Mouse (Mus musculus): Measurements from ENCODE around the gene Napsa.

Gene Napsa

DNA sequence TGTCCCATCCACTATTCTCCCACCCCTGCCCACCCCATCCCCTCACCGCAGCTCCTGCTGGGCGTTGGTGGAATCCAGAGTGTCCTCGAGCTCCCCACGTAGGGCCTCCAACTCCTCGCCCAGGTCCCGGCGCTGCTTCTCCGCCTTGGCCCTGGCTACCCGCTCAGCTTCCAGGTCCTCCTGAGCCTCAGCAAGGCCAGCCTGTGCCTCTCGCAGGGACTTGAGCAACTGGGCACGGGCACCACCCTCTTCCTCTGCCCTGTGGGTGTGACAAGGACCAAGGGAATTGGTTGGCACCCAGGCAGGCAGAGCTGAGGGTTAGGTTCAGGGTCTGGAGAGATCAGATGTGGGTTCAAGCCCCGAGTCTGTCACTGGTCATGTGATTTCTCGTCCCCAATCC, 54.8 kb downstream of the Napsa start:
- ATAC-seq (ENCODE audit: low TSS enrichment): no peak

DNA sequence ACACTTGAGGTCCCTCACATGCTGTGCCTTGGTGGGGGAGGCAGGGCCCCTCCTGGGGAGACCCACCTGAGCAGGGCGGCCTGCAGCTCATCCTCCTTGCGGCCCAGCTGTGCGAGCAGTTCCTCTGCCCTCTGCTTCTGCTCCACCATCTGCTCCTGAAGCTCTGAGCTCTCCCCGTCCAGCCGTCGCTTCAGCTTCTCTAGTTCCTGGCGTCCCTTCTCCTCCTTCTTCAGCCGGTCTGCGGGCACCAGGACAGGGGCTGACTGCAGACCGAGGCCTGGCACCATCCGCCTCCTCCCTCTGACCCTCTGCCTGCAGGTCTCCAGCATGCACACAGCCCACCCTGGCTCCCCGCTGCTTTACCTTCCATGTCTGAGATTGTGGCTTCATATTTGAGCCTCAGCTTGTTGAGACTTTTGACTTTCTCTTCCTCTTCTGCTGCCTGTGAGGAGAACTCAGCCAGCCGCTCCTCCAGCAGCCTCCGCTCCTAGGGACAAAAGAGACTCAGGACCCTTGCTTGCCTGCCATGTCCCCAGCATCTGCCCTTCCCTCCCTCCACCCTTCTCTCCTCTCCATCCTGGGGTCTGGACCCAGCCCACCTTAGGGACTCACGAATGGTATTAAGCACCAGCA, 56.3 kb downstream of the Napsa start:
- ATAC-seq (ENCODE audit: low TSS enrichment): no peak

DNA sequence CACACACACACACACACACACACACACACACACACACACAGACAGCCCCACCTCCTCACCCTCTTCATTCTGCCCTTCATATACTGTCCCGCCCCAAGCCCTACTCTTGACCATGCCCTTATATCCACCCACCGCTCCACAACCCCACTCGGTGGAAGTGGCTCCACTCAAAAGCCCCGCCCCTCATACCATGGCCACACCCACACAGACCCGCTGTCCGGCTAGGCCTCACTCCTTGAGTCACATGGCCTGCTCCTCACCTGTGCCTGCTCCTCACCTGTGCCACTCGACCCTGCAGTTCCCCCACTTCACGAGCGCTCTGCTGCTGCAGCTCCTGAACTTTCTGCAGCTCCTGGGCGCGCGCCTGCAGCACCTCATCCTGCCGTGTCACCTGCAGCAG, 58.3 kb downstream of the Napsa start:
- no peak for ATAC-seq (ENCODE audit: low TSS enrichment)

DNA sequence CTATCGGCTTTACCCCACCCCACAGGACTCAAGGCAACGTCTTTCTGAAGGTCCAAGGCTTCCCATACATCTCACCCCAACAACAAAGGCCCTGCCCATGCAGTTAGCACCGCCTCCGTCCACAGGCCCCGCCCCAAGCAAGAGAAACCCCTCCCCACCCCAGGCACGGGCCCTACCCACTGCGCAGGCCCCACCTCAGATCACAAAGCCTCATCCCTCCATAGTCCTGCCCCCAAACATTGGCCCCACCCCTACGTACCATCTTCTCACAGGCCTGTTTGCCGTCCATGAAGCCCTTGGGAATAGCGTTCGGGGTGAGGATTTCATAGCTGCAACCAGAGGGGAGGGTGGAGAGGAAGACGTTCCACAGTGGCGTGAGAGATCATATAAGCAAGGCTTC, 60.5 kb downstream of the Napsa start:
- no peak for ATAC-seq (ENCODE audit: low TSS enrichment)

DNA sequence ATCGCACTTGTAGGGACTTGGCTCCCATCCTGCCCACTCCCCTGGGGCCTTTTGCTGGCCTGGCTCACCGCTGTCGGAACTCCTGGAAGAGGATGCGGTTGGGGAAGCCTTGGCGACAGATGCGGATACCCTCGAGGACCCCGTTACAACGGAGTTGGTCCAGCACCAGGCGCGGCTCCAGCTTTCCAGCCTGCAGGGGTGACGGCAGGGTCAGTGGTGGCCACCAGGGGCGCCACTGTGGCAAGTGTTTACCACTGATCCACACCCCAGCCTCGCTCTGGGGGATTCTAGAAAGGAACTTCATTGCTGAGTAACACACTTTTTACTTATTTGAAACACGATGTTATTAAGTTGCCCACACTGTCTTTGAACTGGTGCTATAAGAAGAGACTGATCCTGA, 61.2 kb downstream of the Napsa start:
- no peak for ATAC-seq (ENCODE audit: low TSS enrichment)
